Mouse (Mus musculus) midbrain, embryonic 10.5 days (tissue): Measurements from ENCODE around the gene Bdkrb1. TPM values are rescaled to one million over a fixed set of nuclear protein-coding genes. Genes with fewer than 3 reads are reported as not detected.

Source experiments
- DNase-seq: peaks from one replicate; pipeline ENCODE4 v3.0.0-alpha.2; 2017; ENCODE audit warnings: low spot score
- H3K27ac ChIP-seq: fragments of 300-500 bp; sonication (generic); replicated peaks from 2 replicates; pipeline ENCODE4 v1.5.1; 2016; ENCODE audit warnings: mild to moderate bottlenecking
- H3K27me3 ChIP-seq: fragments of 300-500 bp; sonication (generic); 2 replicates; pipeline ENCODE4 v1.6.1; 2016; ENCODE audit warnings: low read depth, mild to moderate bottlenecking; ENCODE audit not compliant: poor library complexity, severe bottlenecking
- H3K36me3 ChIP-seq: fragments of 300-500 bp; sonication (generic); 2 replicates; pipeline ENCODE4 v1.6.1; 2016; ENCODE audit warnings: mild to moderate bottlenecking, moderate library complexity
- H3K4me1 ChIP-seq: fragments of 300-500 bp; sonication (generic); 2 replicates; pipeline ENCODE4 v1.6.1; 2016
- H3K4me3 ChIP-seq: fragments of 300-500 bp; sonication (generic); 2 replicates; pipeline ENCODE4 v1.5.1; 2016; ENCODE audit warnings: mild to moderate bottlenecking, moderate library complexity
- H3K9me3 ChIP-seq: fragments of 300-500 bp; sonication (generic); replicated peaks from 2 replicates; pipeline ENCODE4 v1.6.1; 2016; ENCODE audit warnings: mild to moderate bottlenecking
- WGBS: fragments of 180-500 bp; shearing (Covaris S2); methylation state at CpG from one replicate; pipeline ENCODE4 v1.1.7; 2016; 5-methylcytosine and 5-hydroxymethylcytosine counted together
- polyA plus RNA-seq: library from polyadenylated mRNA; unstranded; fragments of >200 nt; fragmentation: Nextera tagmentation; extraction: Ambion mirVana; gene quantifications from 2 replicates; pipeline ENCODE4 v1.2.1, GENCODE M21; 2016

Gene Bdkrb1
- not detected in 2 replicates for polyA plus RNA-seq

GRCm38 (mm10) chr12:105602581-105603210 is at the start of gene Bdkrb1:
Bdkrb1 (plus strand) TSS chr12:105603085.
- WGBS: 90% methylated on average over 11 of the region's 11 CpGs

GRCm38 (mm10) chr12:105554151-105554772 is 48.6 kb upstream of the Bdkrb1 start:
- H3K4me3 ChIP-seq: no peak overlapping the region
- 86% methylated on average over 8 of the region's 8 CpGs for WGBS

More at GRCm38 (mm10) chr12:105602581-105603210, at the start of gene Bdkrb1:
- H3K36me3 ChIP-seq: no peaks in the 10 kb centered on the region
- no peak within 1 kb of the TSS; the same call in 1 of the 2 replicates for H3K27ac ChIP-seq
- H3K9me3 ChIP-seq: no peaks in the 10 kb centered on the region
- no peak within 1 kb of the TSS for H3K4me3 ChIP-seq
- peaks cover 65% of the 10 kb centered on the region for H3K27me3 ChIP-seq
- H3K4me1 ChIP-seq: peaks cover 67% of the 10 kb centered on the region
- no peak for DNase-seq

GRCm38 (mm10) chr12:105555172-105555571 is 47.7 kb upstream of the Bdkrb1 start:
- H3K36me3 ChIP-seq: no peaks in the 10 kb centered on the region
- peaks cover 16% of the 10 kb centered on the region for H3K4me1 ChIP-seq
- H3K27me3 ChIP-seq: peaks cover 6% of the 10 kb centered on the region
- H3K9me3 ChIP-seq: no peaks in the 10 kb centered on the region
- 73% methylated on average over 5 of the region's 5 CpGs for WGBS
- no peak overlapping the region for H3K27ac ChIP-seq
- DNase-seq: no peak
- no peak overlapping the region for H3K4me3 ChIP-seq

More at GRCm38 (mm10) chr12:105554151-105554772, 48.6 kb upstream of the Bdkrb1 start:
- H3K9me3 ChIP-seq: no peaks in the 10 kb centered on the region
- no peak for DNase-seq
- peaks cover under 1% of the 10 kb centered on the region for H3K27me3 ChIP-seq
- H3K27ac ChIP-seq: no peak overlapping the region
- peaks cover 16% of the 10 kb centered on the region for H3K4me1 ChIP-seq
- no peaks in the 10 kb centered on the region for H3K36me3 ChIP-seq

GRCm38 (mm10) chr12:105557250-105557925 is 45.5 kb upstream of the Bdkrb1 start:
- Histone ChIP-seq H3K27me3 (peaks cover 27% of the 10 kb centered on the region), H3K9me3 (no peaks in the 10 kb centered on the region), H3K27ac (no peak overlapping the region), H3K4me1 (peaks cover 30% of the 10 kb centered on the region), H3K36me3 (no peaks in the 10 kb centered on the region), H3K4me3 (no peak overlapping the region)
- 75% methylated on average over 7 of the region's 7 CpGs for WGBS
- no peak for DNase-seq

- 61% methylated on average over 8 of the region's 8 CpGs for WGBS
- DNase-seq: no peak
- H3K27ac ChIP-seq: no peak overlapping the region
- peaks cover 44% of the 10 kb centered on the region for H3K4me1 ChIP-seq
- no peak overlapping the region for H3K4me3 ChIP-seq
- H3K9me3 ChIP-seq: no peaks in the 10 kb centered on the region
- H3K27me3 ChIP-seq: peaks cover 64% of the 10 kb centered on the region
- no peaks in the 10 kb centered on the region for H3K36me3 ChIP-seq
Observed at GRCm38 (mm10) chr12:105561007-105561534, 41.8 kb upstream of the Bdkrb1 start.

GRCm38 (mm10) chr12:105562056-105562820 is 40.6 kb upstream of the Bdkrb1 start:
- peaks cover 37% of the 10 kb centered on the region for H3K4me1 ChIP-seq
- no peak overlapping the region; the same call in 1 of the 2 replicates for H3K27ac ChIP-seq
- 27% methylated on average over 8 of the region's 8 CpGs for WGBS
- DNase-seq: no peak
- H3K36me3 ChIP-seq: no peaks in the 10 kb centered on the region
- H3K4me3 ChIP-seq: peak overlapping the region; percentile 55
- H3K9me3 ChIP-seq: no peaks in the 10 kb centered on the region
- peaks cover 67% of the 10 kb centered on the region for H3K27me3 ChIP-seq

- H3K27me3 ChIP-seq: peaks cover 67% of the 10 kb centered on the region
- H3K36me3 ChIP-seq: no peaks in the 10 kb centered on the region
- H3K4me3 ChIP-seq: peak within 1 kb of the TSS; percentile 55
- peak; percentile 66 for DNase-seq
- H3K4me1 ChIP-seq: peaks cover 37% of the 10 kb centered on the region
- H3K27ac ChIP-seq: peak within 1 kb of the TSS; percentile 19; the same call in 1 of the 2 replicates
- 4% methylated on average over 25 of the region's 25 CpGs for WGBS
- H3K9me3 ChIP-seq: no peaks in the 10 kb centered on the region
Observed at GRCm38 (mm10) chr12:105562936-105563680, 39.8 kb upstream of the Bdkrb1 start, which contains the start of gene Bdkrb2. Bdkrb2 (plus strand) TSS chr12:105563226.

- 7% methylated on average over 25 of the region's 25 CpGs for WGBS
- DNase-seq: peak; percentile 26
- H3K27me3 ChIP-seq: peaks cover 67% of the 10 kb centered on the region
- H3K36me3 ChIP-seq: no peaks in the 10 kb centered on the region
- peak overlapping the region; percentile 19; the same call in 1 of the 2 replicates for H3K27ac ChIP-seq
- H3K4me3 ChIP-seq: peak overlapping the region; percentile 55
- peaks cover 37% of the 10 kb centered on the region for H3K4me1 ChIP-seq
- no peaks in the 10 kb centered on the region for H3K9me3 ChIP-seq
Observed at GRCm38 (mm10) chr12:105563726-105564275, 39.1 kb upstream of the Bdkrb1 start.

- Histone ChIP-seq H3K4me1 (peaks cover 37% of the 10 kb centered on the region), H3K27me3 (peaks cover 61% of the 10 kb centered on the region), H3K4me3 (no peak overlapping the region), H3K36me3 (no peaks in the 10 kb centered on the region), H3K27ac (no peak overlapping the region), H3K9me3 (no peaks in the 10 kb centered on the region)
- WGBS: 85% methylated on average over 5 of the region's 5 CpGs
- DNase-seq: no peak
Observed at GRCm38 (mm10) chr12:105565221-105565620, 37.7 kb upstream of the Bdkrb1 start.

GRCm38 (mm10) chr12:105571867-105572266 is 31.0 kb upstream of the Bdkrb1 start:
- 83% methylated on average over 3 of the region's 3 CpGs for WGBS
- no peaks in the 10 kb centered on the region for H3K36me3 ChIP-seq
- no peak overlapping the region for H3K4me3 ChIP-seq
- 0 out of 2 replicates have a peak, but pooled peaks cover 12% of the 10 kb centered on the region for H3K4me1 ChIP-seq
- H3K9me3 ChIP-seq: no peaks in the 10 kb centered on the region
- DNase-seq: no peak
- H3K27ac ChIP-seq: no peak overlapping the region
- no peaks in the 10 kb centered on the region for H3K27me3 ChIP-seq

GRCm38 (mm10) chr12:105572622-105573021 is 30.3 kb upstream of the Bdkrb1 start:
- Histone ChIP-seq H3K9me3 (no peaks in the 10 kb centered on the region), H3K4me3 (no peak overlapping the region), H3K27me3 (no peaks in the 10 kb centered on the region), H3K27ac (no peak overlapping the region), H3K36me3 (no peaks in the 10 kb centered on the region), H3K4me1 (0 out of 2 replicates have a peak, but pooled peaks cover 12% of the 10 kb centered on the region)
- DNase-seq: no peak
- 83% methylated on average over 2 of the region's 2 CpGs for WGBS
